Mouse (Mus musculus) cerebellum, adult 2 months (tissue): ENCODE data around the gene 4930519P11Rik.

Experiments
- CTCF ChIP-seq: fragments of 200-500 bp; IDR thresholded peaks from 2 replicates; pipeline ENCODE4 v1.5.1; 2011; ENCODE audit warnings: low read depth, mild to moderate bottlenecking, control low read depth, low read length, moderate library complexity, borderline replicate concordance; ENCODE audit not compliant: insufficient read depth
- POLR2A ChIP-seq: fragments of 200-500 bp; IDR thresholded peaks from 2 replicates; pipeline ENCODE4 v1.6.1; 2011; ENCODE audit warnings: low read length, control low read depth, borderline replicate concordance; ENCODE audit not compliant: insufficient read depth

- no peak for TF ChIP-seq CTCF
- TF ChIP-seq POLR2A = no peak
Measured at GRCm38 (mm10) chr2:154654976-154655375, 41.7 kb upstream of the 4930519P11Rik start.
